Mouse (Mus musculus) G1E (cell line): ENCODE data around the gene Sema6b. TPM values are rescaled to one million over a fixed set of nuclear protein-coding genes. Genes with fewer than 3 reads are reported as not detected.

Experiments
- ATAC-seq: 2 replicates; pipeline ENCODE4 v1.8.0; 2016; ENCODE audit warnings: mild to moderate bottlenecking; ENCODE audit not compliant: insufficient number of reproducible peaks, poor library complexity, low FRiP score, severe bottlenecking; ENCODE audit errors: extremely low read depth
- DNase-seq: peaks from one replicate; pipeline ENCODE4 v3.0.0; 2012; ENCODE audit warnings: low spot score
- H3K27me3 ChIP-seq: 2 replicates; pipeline ENCODE4 v1.6.1; 2012; ENCODE audit warnings: mild to moderate bottlenecking, low read length, inconsistent platforms; ENCODE audit not compliant: insufficient read depth
- H3K36me3 ChIP-seq: replicated peaks from 2 replicates; pipeline ENCODE3; 2012; ENCODE audit warnings: mild to moderate bottlenecking, inconsistent platforms
- H3K4me1 ChIP-seq: 2 replicates; pipeline ENCODE4 v1.6.1; 2012; ENCODE audit warnings: low read depth, low read length, inconsistent platforms, mixed read lengths; ENCODE audit not compliant: insufficient read depth
- H3K4me3 ChIP-seq: 2 replicates; pipeline ENCODE4 v1.5.1; 2012; ENCODE audit warnings: low read depth, mild to moderate bottlenecking, inconsistent platforms, low read length, moderate library complexity, mixed read lengths
- H3K9me3 ChIP-seq: replicated peaks from 2 replicates; pipeline ENCODE4 v1.6.1; 2012; ENCODE audit warnings: inconsistent platforms
- CTCF ChIP-seq: IDR thresholded peaks from 2 replicates; pipeline ENCODE4 v1.5.1; 2012; ENCODE audit warnings: low read depth, low read length, inconsistent platforms, mixed read lengths
- GATA1 ChIP-seq: IDR thresholded peaks from 2 replicates; pipeline ENCODE4 v1.6.1; 2012; ENCODE audit warnings: borderline replicate concordance, low read length, inconsistent platforms, mixed read lengths
- GATA2 ChIP-seq: IDR thresholded peaks from 2 replicates; pipeline ENCODE4 v1.6.1; 2012; ENCODE audit warnings: low read depth, low read length, inconsistent platforms, borderline replicate concordance
- POLR2AphosphoS5 ChIP-seq: IDR thresholded peaks from 2 replicates; pipeline ENCODE4 v1.6.1; 2012; ENCODE audit warnings: low read depth, low read length, inconsistent platforms; ENCODE audit not compliant: insufficient replicate concordance
- TAL1 ChIP-seq: conservative IDR thresholded peaks from 2 replicates; pipeline ENCODE4 v1.6.1; 2012; ENCODE audit warnings: low read depth, low read length, inconsistent platforms, mixed read lengths
- polyA plus RNA-seq: library from polyadenylated mRNA; stranded (reverse); fragments of >175 nt; gene quantifications from 2 replicates; pipeline ENCODE4 v1.2.3, GENCODE M21; 2012
- total RNA-seq, 2 experiments: library from RNA; stranded (forward) in 1 of 2; stranded (reverse) in 1 of 2; fragments of 200-1000 nt in 1 of 2; fragments of >200 nt in 1 of 2; fragmentation: Nextera tagmentation in 1 of 2; gene quantifications; 2 replicates each; pipeline ENCODE4 v1.2.3; 2014 to 2017

Sema6b gene
- total RNA-seq (2014; fragmentation: Nextera tagmentation) = 2.7 and 4.0 TPM in 2 replicates
- 3.4 and 3.6 TPM in 2 replicates for total RNA-seq (2017)
- polyA plus RNA-seq = 14.1 and 16.1 TPM in 2 replicates

GRCm38 (mm10) chr17:56139858-56140595, at the start of gene Sema6b:
Gene Sema6b, minus strand, starts transcription at chr17:56140343.
- peaks cover 78% of the 10 kb centered on the region for H3K27me3 ChIP-seq
- TF ChIP-seq TAL1 (no peak), GATA2 (no peak), CTCF (no peak), POLR2AphosphoS5 (no peak), GATA1 (no peak)
- 0 out of 2 replicates have a peak, but pooled peaks cover 3% of the 10 kb centered on the region for H3K9me3 ChIP-seq
- H3K4me3 ChIP-seq = peak within 1 kb of the TSS; percentile 68
- ATAC-seq (no peak), DNase-seq (no peak)
- peaks cover 27% of the 10 kb centered on the region for H3K4me1 ChIP-seq
- H3K36me3 ChIP-seq = no peaks in the 10 kb centered on the region

- H3K4me3 ChIP-seq = no peak overlapping the region
- H3K36me3 ChIP-seq = peaks cover 82% of the 10 kb centered on the region
- no peak for DNase-seq
Observed at GRCm38 (mm10) chr17:56185281-56186141, 45.4 kb upstream of the Sema6b start.

GRCm38 (mm10) chr17:56183658-56184103, 43.5 kb upstream of the Sema6b start, which contains the start of gene Mydgf:
Gene Mydgf, minus strand, starts transcription at chr17:56183920.
- no peaks in the 10 kb centered on the region for H3K9me3 ChIP-seq
- TF ChIP-seq POLR2AphosphoS5 (no peak), GATA1 (no peak), GATA2 (no peak), TAL1 (no peak), CTCF (no peak)
- H3K36me3 ChIP-seq = peaks cover 82% of the 10 kb centered on the region
- DNase-seq = peak; percentile 93
- peaks cover 38% of the 10 kb centered on the region for H3K4me1 ChIP-seq
- no peaks in the 10 kb centered on the region for H3K27me3 ChIP-seq
- H3K4me3 ChIP-seq = peak within 1 kb of the TSS; percentile 97
- ATAC-seq = peak; percentile 93

More at GRCm38 (mm10) chr17:56185281-56186141, 45.4 kb upstream of the Sema6b start:
- TF ChIP-seq POLR2AphosphoS5 (no peak), GATA2 (no peak), GATA1 (no peak), CTCF (no peak), TAL1 (no peak)
- Histone ChIP-seq H3K9me3 (no peaks in the 10 kb centered on the region), H3K4me1 (peaks cover 35% of the 10 kb centered on the region), H3K27me3 (no peaks in the 10 kb centered on the region)
- ATAC-seq = no peak

- Histone ChIP-seq H3K4me1 (peaks cover 38% of the 10 kb centered on the region), H3K9me3 (no peaks in the 10 kb centered on the region), H3K4me3 (peak overlapping the region; percentile 97), H3K36me3 (peaks cover 80% of the 10 kb centered on the region), H3K27me3 (no peaks in the 10 kb centered on the region)
- DNase-seq (peak; percentile 50), ATAC-seq (no peak)
- no peak for TF ChIP-seq GATA1
Observed at GRCm38 (mm10) chr17:56182975-56183657, 43.0 kb upstream of the Sema6b start.

GRCm38 (mm10) chr17:56175416-56175815, 35.3 kb upstream of the Sema6b start:
- ATAC-seq (no peak), DNase-seq (no peak)
- TF ChIP-seq GATA2 (no peak), TAL1 (no peak), CTCF (no peak), POLR2AphosphoS5 (no peak), GATA1 (no peak)
- Histone ChIP-seq H3K4me1 (peaks cover 3% of the 10 kb centered on the region; the same call in 1 of the 2 replicates), H3K36me3 (peaks cover 62% of the 10 kb centered on the region), H3K9me3 (no peaks in the 10 kb centered on the region), H3K4me3 (no peak overlapping the region), H3K27me3 (peaks cover 15% of the 10 kb centered on the region)
